10 mouse cellular contexts compared by ENCODE assay signal in the genomic region with DNA sequence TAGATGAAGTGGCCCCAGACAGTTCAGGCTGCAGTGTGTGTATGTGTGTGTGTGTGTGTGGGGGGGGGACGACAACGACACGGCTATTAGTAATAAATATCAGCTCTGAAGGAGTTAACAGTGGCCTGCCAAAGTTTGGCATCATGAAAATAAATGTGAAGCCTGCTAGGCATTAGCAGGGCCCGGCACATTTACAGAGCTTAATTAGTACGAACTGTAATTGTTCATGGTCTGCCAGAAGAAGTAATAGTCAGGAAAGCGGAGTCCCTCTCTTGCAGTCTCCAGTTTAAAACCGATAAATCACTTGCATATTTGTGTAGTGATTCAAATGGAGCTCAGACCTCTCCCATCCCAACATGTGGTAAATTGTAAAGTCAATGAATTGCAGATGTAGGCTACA. TPM values are rescaled to one million over a fixed set of nuclear protein-coding genes. Genes with fewer than 3 reads are reported as not detected.
A peak's percentile ranks its signal among the peaks of the same experiment; 100 is the strongest.
DNase-seq lines count a peak whose midpoint lies in the region; ATAC-seq and TF ChIP-seq lines count a peak whose summit lies in the region.
"Had no signal": no experiment of that assay in that cellular context is flagged by ENCODE, and none has a peak within 500 bp of the region (broad histone marks: within the 10 kb centered on the region; RNA-seq: fewer than 3 reads in every experiment).

No protein-coding gene starts in this region.

- no peak for TF ChIP-seq CTCF in kidney, adult 2 months (conservative IDR thresholded peaks at IDR 0.05; ENCODE audit: insufficient read depth, insufficient read length, low read depth, low read length)

- no peak overlapping the region for H3K27ac ChIP-seq in kidney, embryonic 16.5 days (ENCODE audit: low read length)
- no peak overlapping the region for H3K27ac ChIP-seq in kidney, adult 2 months (ENCODE audit: insufficient read depth, low read depth, low read length)
- H3K27ac ChIP-seq in embryonic facial prominence, embryonic 15.5 days (replicated peaks): peak overlapping the region; percentile 80
- H3K27ac ChIP-seq in limb, embryonic 13.5 days: peak overlapping the region; percentile 81; the same call in 1 of the 2 replicates
- H3K27ac ChIP-seq: liver, embryonic 15.5 days had no signal

- 18% methylated on average over 7 of the region's 7 CpGs for WGBS in kidney, embryonic 16.5 days
- 43% methylated on average over 7 of the region's 7 CpGs for WGBS in kidney, adult 2 months
- 15% methylated on average over 7 of the region's 7 CpGs for WGBS in embryonic facial prominence, embryonic 15.5 days
- 9% methylated on average over 7 of the region's 7 CpGs for WGBS in limb, embryonic 13.5 days

- peak overlapping the region; percentile 16; the same call in 1 of the 2 replicates for H3K4me2 ChIP-seq in kidney, embryonic 16.5 days (replicated peaks; ENCODE audit: low read depth, low read length)
- H3K4me2 ChIP-seq in embryonic facial prominence, embryonic 15.5 days (replicated peaks): peak overlapping the region; percentile 40
- H3K4me2 ChIP-seq in limb, embryonic 13.5 days (replicated peaks): peak overlapping the region; percentile 94
- H3K4me2 ChIP-seq: liver, embryonic 15.5 days had no signal

- H3K9ac ChIP-seq in kidney, embryonic 16.5 days (replicated peaks; ENCODE audit: low read length): no peak overlapping the region
- no peak overlapping the region for H3K9ac ChIP-seq in embryonic facial prominence, embryonic 15.5 days
- peak overlapping the region; percentile 45; the same call in 1 of the 2 replicates for H3K9ac ChIP-seq in limb, embryonic 13.5 days
- H3K9ac ChIP-seq: liver, embryonic 15.5 days had no signal

- peaks cover 73% of the 10 kb centered on the region for H3K4me1 ChIP-seq in kidney, embryonic 16.5 days (ENCODE audit: insufficient read depth, low read length)
- peaks cover 12% of the 10 kb centered on the region for H3K4me1 ChIP-seq in kidney, adult 2 months (ENCODE audit: control insufficient read depth, insufficient read depth, low read length)
- peaks cover 91% of the 10 kb centered on the region for H3K4me1 ChIP-seq in embryonic facial prominence, embryonic 15.5 days
- H3K4me1 ChIP-seq in limb, embryonic 13.5 days: peaks cover 92% of the 10 kb centered on the region

- ATAC-seq in kidney, embryonic 16.5 days (ENCODE audit: low FRiP score, low TSS enrichment): no peak
- peak; percentile 73 for ATAC-seq in embryonic facial prominence, embryonic 15.5 days (ENCODE audit: insufficient number of reproducible peaks, low FRiP score, low TSS enrichment, low read depth)
- ATAC-seq in limb, embryonic 13.5 days (ENCODE audit: low FRiP score, low read depth): peak; percentile 57; the same call in 1 of the 2 replicates

- TF ChIP-seq POLR2A in kidney, adult 2 months (IDR thresholded peaks at IDR 0.05; ENCODE audit: low read depth, low read length): no peak

- no peak for DNase-seq in kidney, adult 2 months
- peak; percentile 44 for DNase-seq in retina, embryonic 14.5 days (ENCODE audit: low spot score)
- no peak for DNase-seq in spleen, postnatal 10 days (ENCODE audit: low spot score in 2 of 2)
- no peak for DNase-seq in adrenal gland, postnatal 10 days
- no peak for DNase-seq in cerebellum, adult 11-12 months
- DNase-seq: kidney, postnatal 10 days had no signal

- no peaks in the 10 kb centered on the region for H3K9me3 ChIP-seq in kidney, embryonic 16.5 days (ENCODE audit: low read length)
- H3K9me3 ChIP-seq in embryonic facial prominence, embryonic 15.5 days (replicated peaks): no peaks in the 10 kb centered on the region
- H3K9me3 ChIP-seq in limb, embryonic 13.5 days: no peaks in the 10 kb centered on the region
- H3K9me3 ChIP-seq: liver, embryonic 15.5 days had no signal

- H3K27me3 ChIP-seq in kidney, embryonic 16.5 days (ENCODE audit: insufficient read depth, low read length): no peaks in the 10 kb centered on the region
- H3K27me3 ChIP-seq in kidney, adult 2 months (replicated peaks; ENCODE audit: control insufficient read depth, insufficient read depth, low read length): no peaks in the 10 kb centered on the region
- no peaks in the 10 kb centered on the region for H3K27me3 ChIP-seq in embryonic facial prominence, embryonic 15.5 days
- H3K27me3 ChIP-seq in limb, embryonic 13.5 days: 0 out of 2 replicates have a peak, but pooled peaks cover 3% of the 10 kb centered on the region

- no peak overlapping the region for H3K4me3 ChIP-seq in kidney, embryonic 16.5 days (ENCODE audit: low read length)
- no peak overlapping the region for H3K4me3 ChIP-seq in kidney, adult 2 months (ENCODE audit: insufficient read depth, low read depth, low read length)
- H3K4me3 ChIP-seq in embryonic facial prominence, embryonic 15.5 days (replicated peaks): no peak overlapping the region
- peak overlapping the region; percentile 35 for H3K4me3 ChIP-seq in limb, embryonic 13.5 days
- H3K4me3 ChIP-seq: liver, embryonic 15.5 days had no signal

- no peaks in the 10 kb centered on the region for H3K36me3 ChIP-seq in kidney, embryonic 16.5 days (ENCODE audit: insufficient read depth, low read length)
- H3K36me3 ChIP-seq in kidney, adult 2 months (ENCODE audit: control insufficient read depth, insufficient read depth, low read length): no peaks in the 10 kb centered on the region; the same call in 1 of the 2 replicates
- H3K36me3 ChIP-seq in embryonic facial prominence, embryonic 15.5 days: no peaks in the 10 kb centered on the region
- peaks cover 10% of the 10 kb centered on the region for H3K36me3 ChIP-seq in limb, embryonic 13.5 days
- H3K36me3 ChIP-seq: liver, embryonic 15.5 days had no signal

RNA-seq across cellular contexts. Expression of a gene that starts 7.9 kb away (rescaled TPM):
- polyA plus RNA-seq in kidney, embryonic 16.5 days (2015; fragmentation: Nextera tagmentation; extraction: Ambion mirVana): 50.1 and 68.9 TPM in 2 replicates
- polyA plus RNA-seq in kidney, adult 2 months (2012; rRNA removed): 15.8 and 18.2 TPM in 2 replicates
- polyA plus RNA-seq in embryonic facial prominence, embryonic 15.5 days (2015; fragmentation: Nextera tagmentation; extraction: Ambion mirVana): 101 and 108 TPM in 2 replicates
- 180 and 190 TPM in 2 replicates for polyA plus RNA-seq in limb, embryonic 13.5 days (2015; fragmentation: Nextera tagmentation; extraction: Ambion mirVana)
- total RNA-seq in adrenal gland, postnatal 10 days (2021): 10 to 100 TPM; 22.8 to 26.1 TPM

Comparison
In these comparisons a context has a peak if more than half of its experiments do, and no peak if none do; other contexts are left out.
1. H3K27ac ChIP-seq: peak in embryonic facial prominence, embryonic 15.5 days (single experiment) and limb, embryonic 13.5 days (single experiment); none in kidney, embryonic 16.5 days (single experiment) and kidney, adult 2 months (single experiment).
2. H3K4me2 ChIP-seq: peak in every context shown above with its lines; median percentile 94 in limb, embryonic 13.5 days; 40 in embryonic facial prominence, embryonic 15.5 days; 16 in kidney, embryonic 16.5 days.